Mouse (Mus musculus): ENCODE data around the gene Dlg2.

DNA sequence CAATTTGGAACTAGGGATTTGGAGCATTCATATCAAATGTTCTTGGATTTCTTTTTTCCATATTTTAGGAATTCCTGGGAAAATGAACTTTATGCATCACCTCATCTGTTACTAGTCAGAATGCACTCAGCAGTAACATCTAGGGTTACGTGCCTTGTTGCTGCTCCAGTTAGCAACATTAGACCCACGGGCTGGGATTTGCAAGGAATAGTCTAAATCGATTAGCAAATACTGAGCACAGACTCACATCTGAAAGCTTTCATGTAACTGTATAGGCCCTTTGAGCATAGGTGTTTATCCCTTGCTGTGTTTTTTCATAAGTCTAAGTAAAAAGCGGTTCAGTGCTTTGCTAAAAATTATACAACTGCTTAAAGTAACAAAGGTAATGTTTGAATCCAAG is 1887.3 kb downstream of the Dlg2 start:
- TF ChIP-seq CTCF (IDR thresholded peaks at IDR 0.05; ENCODE audit: control insufficient read depth, insufficient read depth, insufficient read length) (no peak), MAX (IDR thresholded peaks at IDR 0.05) (no peak), CEBPB (IDR thresholded peaks at IDR 0.05; ENCODE audit: low read depth) (no peak), MYOG (IDR thresholded peaks at IDR 0.05; ENCODE audit: control insufficient read depth, extremely low read depth, insufficient read length) (no peak), USF1 (IDR thresholded peaks at IDR 0.05; ENCODE audit: low read depth) (no peak), FOSL1 (IDR thresholded peaks at IDR 0.05; ENCODE audit: insufficient read depth, low read length, poor library complexity, severe bottlenecking) (no peak), MYOD1 (IDR thresholded peaks at IDR 0.05; ENCODE audit: control insufficient read depth, insufficient read length, low read depth) (no peak)

Measured in C2C12 (cell line).